Mouse (Mus musculus) regulatory T cell (primary cell): ENCODE measurements around the gene Pcbp3.
"Not testable (repeated sequence)": the region's sequence is repeated elsewhere in the genome, so short reads cannot be mapped to it uniquely, and the experiment has no call there.

Experiments
- in situ Hi-C: fragments of 300-600 bp; cut with MboI, MseI; formaldehyde crosslinking; loops from one replicate; pipeline ENCODE4 v1.15.1; 2025; ENCODE audit warnings: high pct_unique_total_duplicates

Pcbp3 gene

GRCm38 (mm10) chr10:76801841-76802499 is 159.7 kb downstream of the Pcbp3 start:
- in situ Hi-C loops, result no loop called here

GRCm38 (mm10) chr10:76801237-76801641 is 160.4 kb downstream of the Pcbp3 start:
- in situ Hi-C loops, result no loop called here

DNA sequence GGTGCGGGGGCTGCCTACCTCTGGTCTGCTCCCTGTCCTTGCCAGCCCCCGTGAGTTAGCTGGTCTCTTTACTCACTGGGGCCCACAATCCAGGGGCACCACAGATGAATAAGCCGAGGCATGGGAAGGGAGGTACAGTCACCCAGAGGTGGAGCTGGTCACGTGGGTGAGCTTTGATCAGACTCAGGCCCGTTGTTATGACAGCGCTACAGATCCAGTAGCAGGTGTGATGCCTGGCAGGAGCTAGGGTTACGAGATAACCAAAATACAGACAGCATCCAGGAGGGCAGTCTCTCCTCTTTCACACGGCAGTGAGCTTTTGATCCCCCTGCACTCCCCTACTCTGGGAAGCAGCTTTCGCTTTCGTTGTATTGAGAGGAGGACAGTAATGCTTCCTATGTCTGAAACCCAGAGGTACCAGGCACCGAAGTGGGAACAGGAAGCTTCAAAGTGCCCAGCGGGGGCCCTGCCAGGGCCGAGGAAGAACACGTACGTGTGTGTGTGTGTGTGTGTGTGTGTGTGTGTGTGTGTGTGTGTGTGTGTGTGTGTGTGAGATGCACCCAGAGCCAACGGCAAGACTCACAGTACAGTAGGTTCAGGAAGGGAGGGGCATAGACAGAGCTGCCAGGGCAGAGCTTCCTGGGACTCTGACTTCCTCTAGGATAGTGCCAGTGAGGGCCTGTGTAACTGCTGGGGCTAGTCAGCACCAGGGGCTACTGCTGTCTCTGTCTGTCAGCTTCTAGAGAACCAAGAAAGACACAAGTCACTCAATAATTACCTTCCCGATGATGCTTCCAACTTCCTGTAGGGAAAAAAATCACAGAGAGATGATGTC is 162.7 kb downstream of the Pcbp3 start:
- in situ Hi-C loops, result no loop called here

DNA sequence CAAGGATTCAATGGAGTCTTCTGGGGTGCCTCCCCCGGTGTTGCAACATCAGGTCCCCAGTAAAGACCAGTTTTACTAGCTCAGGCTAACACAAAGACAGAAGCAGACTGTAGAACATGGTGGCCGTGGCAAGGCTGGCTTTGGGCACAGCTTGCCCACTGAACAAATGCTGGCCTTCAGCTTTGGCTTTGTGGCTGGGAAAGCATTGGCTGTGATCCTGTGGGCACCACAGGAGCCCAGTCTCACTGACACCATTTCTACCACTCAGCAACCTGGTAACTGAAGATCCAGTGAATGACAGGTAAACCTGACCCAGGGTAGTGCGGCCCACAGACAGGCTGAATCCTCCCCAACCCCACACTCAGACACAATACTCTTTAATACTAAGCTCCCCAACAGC is 167.6 kb downstream of the Pcbp3 start:
- in situ Hi-C loops, result no loop called here

- in situ Hi-C loops, result no loop called here
Observed at GRCm38 (mm10) chr10:76791475-76791874, 170.2 kb downstream of the Pcbp3 start.

GRCm38 (mm10) chr10:76789885-76790284 is 171.8 kb downstream of the Pcbp3 start:
- in situ Hi-C loops, result no loop called here

GRCm38 (mm10) chr10:76785312-76785711 is 176.4 kb downstream of the Pcbp3 start:
- in situ Hi-C loops, result no loop called here

DNA sequence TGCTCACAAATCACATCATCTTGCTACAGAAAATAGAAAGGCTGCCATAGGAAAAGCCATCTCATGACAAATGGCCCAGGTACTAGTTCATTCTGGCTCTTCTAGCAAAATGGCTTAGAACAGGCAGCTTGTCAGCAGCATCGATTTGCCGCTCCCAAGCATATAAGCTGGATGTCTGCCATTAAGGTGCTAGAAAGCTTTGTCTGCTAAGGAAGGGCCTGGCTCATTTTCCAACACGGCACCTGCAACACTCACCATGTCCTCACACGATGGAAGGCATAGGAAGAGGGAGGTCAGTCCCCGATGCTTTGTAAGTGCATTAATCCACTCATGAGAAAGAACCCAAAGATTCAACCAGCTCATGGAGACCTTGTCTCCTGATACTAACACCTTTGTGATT is 182.5 kb downstream of the Pcbp3 start:
- in situ Hi-C loops, result no loop called here

GRCm38 (mm10) chr10:76771624-76772023 is 190.1 kb downstream of the Pcbp3 start:
- in situ Hi-C loops, result no loop called here

DNA sequence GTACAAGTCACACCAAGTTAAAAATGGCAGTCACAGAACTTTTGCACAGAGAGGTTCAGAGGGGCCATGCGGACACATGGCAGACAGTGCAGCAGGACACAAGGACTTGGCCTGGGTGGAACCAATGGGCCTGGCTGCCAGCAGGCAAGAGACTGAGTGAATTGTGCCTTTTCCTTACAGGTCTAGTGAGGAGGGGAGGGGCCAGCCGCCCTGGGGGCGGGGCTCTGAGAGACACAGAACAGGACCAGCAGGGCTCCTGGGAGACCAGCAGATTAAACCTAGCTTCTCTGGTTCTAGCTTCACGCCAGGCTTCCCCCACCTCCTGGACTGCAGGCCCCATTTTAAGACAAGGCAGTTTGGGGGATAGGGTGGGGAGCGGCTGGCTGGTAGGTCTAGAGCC is 190.6 kb downstream of the Pcbp3 start:
- in situ Hi-C loops, result no loop called here

- in situ Hi-C loops, result no loop called here
Observed at GRCm38 (mm10) chr10:76769581-76769980, 192.1 kb downstream of the Pcbp3 start.

- in situ Hi-C loops, result no loop called here
Observed at GRCm38 (mm10) chr10:76766196-76766595, 195.5 kb downstream of the Pcbp3 start.

GRCm38 (mm10) chr10:76764927-76765326 is 196.8 kb downstream of the Pcbp3 start:
- in situ Hi-C loops, result no loop called here

DNA sequence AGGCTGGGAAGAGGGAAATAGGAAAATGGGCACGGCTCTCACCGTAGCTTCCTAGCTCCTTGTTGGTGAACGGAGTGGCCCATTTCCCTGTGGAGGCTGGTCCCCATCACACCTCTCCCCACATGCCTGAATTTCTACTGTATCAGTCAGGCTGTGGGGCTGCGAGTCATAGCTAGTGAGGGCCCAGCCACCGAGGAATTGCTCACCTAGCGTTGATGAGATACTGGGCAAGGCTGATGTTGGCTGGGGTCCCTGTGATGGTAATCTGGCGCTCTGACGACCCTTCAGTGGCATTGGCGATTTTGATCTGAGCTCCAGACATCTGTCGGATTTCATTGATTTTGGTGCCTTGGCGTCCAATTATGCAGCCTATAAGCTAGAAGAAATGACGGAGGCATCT is 198.7 kb downstream of the Pcbp3 start:
- in situ Hi-C loops, result no loop called here

- in situ Hi-C loops, result no loop called here
Observed at GRCm38 (mm10) chr10:76762411-76762810, 199.3 kb downstream of the Pcbp3 start.

DNA sequence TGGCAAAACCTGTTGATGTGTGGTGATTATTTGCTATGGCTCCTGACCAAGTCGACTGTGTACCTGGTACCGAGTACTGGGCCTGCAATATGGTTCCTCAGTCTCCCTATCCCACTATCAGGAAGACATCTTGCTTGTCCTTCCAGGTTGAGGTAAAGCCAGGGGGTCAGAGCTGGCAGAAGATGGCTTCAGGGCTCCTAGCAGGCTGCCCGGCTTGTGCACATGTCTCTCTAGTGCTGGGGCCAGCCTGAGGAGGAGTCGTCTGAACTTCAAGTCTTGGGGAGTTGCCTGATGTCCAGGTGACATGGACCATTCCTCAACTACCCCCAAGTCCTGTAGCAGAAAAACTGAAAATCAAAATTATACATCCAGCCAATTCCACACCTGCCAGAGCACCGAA is 201.8 kb downstream of the Pcbp3 start:
- in situ Hi-C loops, result no loop called here

DNA sequence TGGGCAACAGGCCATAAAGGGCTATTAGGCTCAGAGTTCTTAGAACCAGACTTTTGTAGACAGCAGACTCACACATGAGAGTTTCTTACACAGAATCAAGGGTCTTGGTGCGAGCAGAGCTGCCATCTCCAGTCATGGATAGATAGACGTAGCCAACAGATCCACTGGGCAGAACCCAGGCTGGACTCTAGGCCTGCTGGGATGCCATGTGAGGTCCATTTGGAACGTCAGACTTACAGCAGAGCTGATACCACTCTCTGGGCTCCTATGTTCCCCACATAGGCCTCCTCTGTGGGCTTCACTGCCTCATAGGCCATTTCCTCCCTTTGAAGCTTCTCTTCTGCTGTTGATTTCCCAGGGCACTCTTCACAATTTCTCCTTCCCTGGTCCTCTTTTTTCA is 208.0 kb downstream of the Pcbp3 start:
- in situ Hi-C loops, result no loop called here

- in situ Hi-C loops, result not testable (repeated sequence)
Observed at GRCm38 (mm10) chr10:76744267-76744666, 217.4 kb downstream of the Pcbp3 start.

DNA sequence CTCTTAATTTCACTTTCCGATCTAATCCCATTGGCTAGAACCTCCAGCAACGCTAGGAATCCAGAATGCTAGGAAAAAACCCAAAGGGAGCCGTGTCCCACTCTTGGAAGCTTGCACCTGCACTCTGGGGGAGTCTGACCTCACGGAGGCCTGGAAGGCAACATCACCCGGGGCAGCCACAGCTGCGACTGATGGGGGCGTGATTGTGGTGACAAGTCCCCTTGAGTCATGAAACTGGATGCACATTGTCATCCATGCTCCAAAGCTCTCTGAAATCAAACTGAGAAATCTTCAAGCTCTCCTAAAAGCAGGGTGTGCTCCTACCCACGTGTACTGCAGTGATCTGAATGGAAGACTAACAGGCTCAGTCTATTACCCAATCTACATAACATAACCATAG is 224.9 kb downstream of the Pcbp3 start:
- in situ Hi-C loops, result no loop called here

DNA sequence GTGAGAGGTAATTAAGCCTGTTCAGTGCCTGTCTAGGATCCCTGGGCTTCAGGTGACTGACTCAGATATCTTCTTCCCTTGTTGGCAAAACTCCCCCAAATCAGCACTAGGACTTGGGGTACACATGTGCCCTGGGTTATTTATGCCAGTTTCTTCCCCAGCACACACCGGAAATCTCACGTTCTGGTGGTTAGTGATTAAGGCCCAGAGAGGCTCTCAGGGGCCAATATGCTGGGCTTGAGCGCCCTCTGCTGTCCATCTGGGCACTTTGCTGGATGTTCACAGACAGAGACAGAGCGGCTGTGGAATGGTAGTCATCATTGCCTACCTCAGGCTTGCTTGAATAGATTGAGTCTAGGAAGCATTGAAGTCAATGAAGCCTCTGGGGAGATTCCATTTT is 226.7 kb downstream of the Pcbp3 start:
- in situ Hi-C loops, result loop anchor here (5.0 kb wide), 2 partner anchors 108 to 263 kb away; no protein-coding TSS in a partner anchor

- in situ Hi-C loops, result loop anchor here (5.0 kb wide), 2 partner anchors 106 to 261 kb away; no protein-coding TSS in a partner anchor
Observed at GRCm38 (mm10) chr10:76733677-76734068, 228.0 kb downstream of the Pcbp3 start.

DNA sequence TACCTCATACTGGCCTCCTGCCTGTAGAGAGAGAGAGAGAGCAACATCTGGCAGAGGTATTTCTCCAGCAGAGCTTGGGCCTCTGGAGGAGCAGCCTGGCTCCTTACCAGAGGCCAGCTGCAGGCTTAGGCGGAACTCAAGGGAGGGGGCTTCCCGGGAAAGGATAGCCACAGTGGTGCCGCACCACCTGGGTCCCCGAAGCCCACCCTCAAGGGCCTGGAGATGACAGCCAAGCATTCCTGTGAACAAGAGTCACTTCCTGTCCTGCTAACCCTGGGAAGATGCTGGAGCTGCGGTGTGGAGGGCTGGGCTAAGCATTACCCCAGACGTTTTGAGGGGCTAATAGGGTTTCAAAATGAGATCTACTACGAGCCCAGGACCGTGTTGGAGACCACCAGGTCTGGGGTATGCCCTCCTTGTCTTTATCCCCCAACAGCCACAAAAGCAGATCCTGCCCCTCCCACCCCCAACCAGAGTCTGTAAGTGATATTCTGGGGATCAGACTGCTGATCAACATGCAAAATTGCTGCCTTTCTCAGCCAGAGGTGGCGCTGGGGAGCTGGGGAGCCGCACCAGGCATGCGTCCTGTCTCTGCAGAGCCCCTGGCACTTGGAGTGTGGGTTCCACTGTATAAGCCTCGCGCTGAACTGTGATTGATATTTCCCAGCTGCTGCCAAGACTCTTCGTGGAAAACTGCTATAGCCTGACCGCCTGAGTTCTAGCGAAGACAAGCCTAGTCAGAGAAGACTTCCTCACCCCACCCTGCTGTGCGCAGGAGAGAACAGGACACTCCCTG is 228.6 kb downstream of the Pcbp3 start:
- in situ Hi-C loops, result loop anchor here (5.0 kb wide), 2 partner anchors 106 to 261 kb away; no protein-coding TSS in a partner anchor
